Mouse (Mus musculus) gastrocnemius, postnatal 36 days (tissue): Measurements from ENCODE around the gene Acsm5. TPM values are rescaled to one million over a fixed set of nuclear protein-coding genes. Genes with fewer than 3 reads are reported as not detected.

ENCODE experiments used
- DNase-seq, 2 experiments: peaks; one replicate each; pipeline ENCODE4 v3.0.0; 2022
- intact Hi-C: fragments of 180-260 bp; cut with DNase I; formaldehyde crosslinking; loops from one replicate; pipeline ENCODE4 v1.15.1; 2025
- long read RNA-seq, 2 experiments: library from polyadenylated mRNA; stranded (forward); transcript quantifications; one replicate each; pipeline ENCODE4 v2.0.0; 2021
- total RNA-seq, 2 experiments: library from RNA; stranded (reverse); gene quantifications; 2 replicates each; pipeline ENCODE4 v1.2.3; 2021

Gene Acsm5
- under 1 TPM; 0.15 to 0.20 TPM for total RNA-seq
- long read RNA-seq, experiment 1 = 0 reads
- long read RNA-seq, experiment 2 = 0 reads

DNA sequence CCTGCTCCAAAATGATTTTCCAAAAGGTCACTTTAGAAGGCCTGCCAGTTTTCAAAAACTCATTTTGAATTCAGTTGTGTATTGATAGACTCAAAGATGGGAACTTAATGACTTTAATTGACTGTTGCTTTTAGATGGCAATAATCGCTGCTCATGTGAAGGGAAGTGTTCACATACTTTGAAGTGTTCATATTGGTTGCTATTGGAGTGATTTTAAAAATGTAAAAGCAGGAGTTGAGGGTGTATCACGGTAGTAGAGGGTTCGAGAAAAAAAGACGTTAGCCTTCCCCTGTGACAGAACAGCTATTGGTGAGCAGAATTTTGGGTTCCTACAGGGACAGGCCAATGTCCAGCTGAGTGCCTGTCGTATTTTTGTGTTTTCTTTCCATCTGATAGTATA is at the start of gene Acsm5:
TSS of gene Acsm5 (plus strand) at position 301 of the 400 bp plus-strand sequence.
- no peak for DNase-seq
- intact Hi-C loops = no loop called here

GRCm38 (mm10) chr7:119476500-119477389 is 42.5 kb upstream of the Acsm5 start:
- intact Hi-C loops = no loop called here
- DNase-seq = no peak

- no peak for DNase-seq
- intact Hi-C loops = no loop called here
These were observed 40.0 kb upstream of the Acsm5 start, which contains the start of gene Umod for GRCm38 (mm10) chr7:119479256-119479655. Umod (minus strand) TSS chr7:119479282.

DNA sequence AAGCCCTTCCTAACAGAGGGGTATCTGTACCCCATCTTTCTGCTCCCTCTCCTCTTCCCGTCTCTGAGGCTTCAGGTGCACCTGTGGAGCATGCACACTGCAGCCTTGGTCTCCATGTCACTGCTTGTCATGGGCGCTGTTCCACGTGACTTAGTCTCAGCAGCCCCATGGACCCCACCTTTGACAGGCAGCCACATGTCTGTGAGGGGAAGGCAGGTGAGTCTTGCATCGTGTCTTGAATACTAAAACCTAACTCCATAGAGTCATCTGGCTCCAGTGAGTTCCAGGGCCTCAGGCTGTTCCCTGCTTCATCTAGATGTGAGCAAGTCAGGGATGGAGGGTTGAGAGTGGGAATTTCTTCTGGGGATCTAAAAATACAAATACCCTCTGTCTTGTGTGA is 35.1 kb upstream of the Acsm5 start:
- intact Hi-C loops = no loop called here
- DNase-seq = no peak

DNA sequence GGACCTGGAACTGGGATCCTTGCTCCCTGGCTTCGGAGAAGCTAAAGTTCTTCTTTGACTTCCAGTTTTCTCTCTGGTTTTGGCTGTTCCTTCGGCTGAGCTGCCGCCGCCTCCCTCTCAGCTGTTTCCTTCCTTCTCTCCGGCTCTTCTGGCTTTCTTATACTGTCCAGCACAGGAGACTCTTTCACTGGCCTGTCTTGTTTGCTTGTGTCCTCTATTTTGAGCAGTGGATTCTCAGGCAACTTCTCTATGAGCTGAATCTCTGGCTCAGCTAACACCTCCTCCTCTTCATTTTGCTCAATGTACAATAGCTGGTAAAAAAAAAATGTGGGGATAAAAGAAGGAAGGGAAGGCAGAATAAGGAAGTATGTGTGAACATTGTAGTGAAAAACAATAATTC is 32.6 kb upstream of the Acsm5 start:
- DNase-seq = no peak
- intact Hi-C loops = no loop called here

DNA sequence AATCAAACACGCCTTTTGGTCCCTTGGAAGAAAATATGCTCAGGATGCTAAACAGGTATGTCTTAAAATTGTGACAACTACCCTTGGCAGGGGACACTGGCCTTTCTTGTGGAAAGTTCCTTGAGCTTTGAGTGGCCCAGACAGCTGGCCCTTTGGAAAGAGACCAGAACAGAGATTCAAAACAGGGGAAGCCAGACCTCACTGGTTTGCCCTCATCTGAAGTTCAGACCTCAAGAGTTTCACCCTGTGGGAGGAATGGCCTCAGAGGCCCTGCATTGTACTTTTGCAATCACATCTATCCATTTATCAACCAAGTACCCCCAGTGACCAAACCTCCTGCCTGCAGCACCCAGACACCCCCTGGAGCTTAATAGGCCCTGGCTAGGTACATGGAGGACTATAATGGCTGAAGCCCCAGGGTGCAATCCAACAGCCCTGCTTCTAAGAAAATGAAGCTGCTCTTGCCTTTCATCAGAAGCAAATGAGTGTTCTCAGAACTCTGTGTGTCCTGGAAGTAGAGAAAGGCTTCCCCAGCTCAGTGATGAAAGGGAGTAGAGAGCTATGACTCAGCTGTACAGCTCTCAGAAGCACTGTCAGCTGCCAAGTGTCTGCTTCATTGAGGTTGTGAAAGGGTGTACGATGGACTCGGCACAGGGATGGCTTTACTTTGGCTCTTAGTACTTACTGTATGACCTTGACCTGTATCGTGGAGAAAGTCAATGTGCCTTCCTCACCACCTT is 29.1 kb upstream of the Acsm5 start:
- intact Hi-C loops = no loop called here
- no peak for DNase-seq

GRCm38 (mm10) chr7:119511143-119511542 is 8.1 kb upstream of the Acsm5 start:
- intact Hi-C loops = loop anchor here (5.0 kb wide), 2 partner anchors 499 to 744 kb away; no protein-coding TSS in a partner anchor
- DNase-seq = no peak

- DNase-seq = no peak
- intact Hi-C loops = loop anchor here (5.0 kb wide), 2 partner anchors 501 to 746 kb away; no protein-coding TSS in a partner anchor
These were observed 6.2 kb upstream of the Acsm5 start for GRCm38 (mm10) chr7:119513056-119513455.

GRCm38 (mm10) chr7:119515492-119516271 is 3.6 kb upstream of the Acsm5 start:
- intact Hi-C loops = no loop called here
- no peak for DNase-seq

DNA sequence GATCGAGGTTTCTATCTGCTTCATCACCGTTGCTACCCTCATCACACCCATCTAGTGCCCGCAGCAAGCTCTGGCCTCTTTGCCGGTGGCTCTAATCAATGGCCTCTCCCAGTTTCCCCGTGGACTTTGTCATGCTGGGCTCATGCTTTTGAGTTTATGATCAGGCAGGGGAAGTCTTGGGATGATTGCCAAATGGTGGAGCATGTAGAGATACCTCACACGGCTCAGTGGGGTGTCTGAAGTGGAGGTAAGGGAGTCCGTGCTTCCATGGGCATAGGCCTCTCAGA is 3.0 kb upstream of the Acsm5 start:
- no peak for DNase-seq
- intact Hi-C loops = no loop called here

GRCm38 (mm10) chr7:119519654-119520053 is 391 bp downstream of the Acsm5 start:
- DNase-seq = no peak
- intact Hi-C loops = no loop called here

GRCm38 (mm10) chr7:119521816-119522215 is 2.6 kb downstream of the Acsm5 start:
- intact Hi-C loops = no loop called here
- DNase-seq = no peak

GRCm38 (mm10) chr7:119522385-119522784 is 3.1 kb downstream of the Acsm5 start:
- intact Hi-C loops = no loop called here
- no peak for DNase-seq

- no peak for DNase-seq
- intact Hi-C loops = no loop called here
These were observed 4.1 kb downstream of the Acsm5 start, which contains the start of gene Pdilt for GRCm38 (mm10) chr7:119523389-119523788. Pdilt (minus strand) TSS chr7:119523489.

- no peak for DNase-seq
- intact Hi-C loops = no loop called here
These were observed 6.6 kb downstream of the Acsm5 start for GRCm38 (mm10) chr7:119525881-119526281.

GRCm38 (mm10) chr7:119526486-119526885 is 7.2 kb downstream of the Acsm5 start:
- intact Hi-C loops = no loop called here

GRCm38 (mm10) chr7:119527135-119527534 is 7.9 kb downstream of the Acsm5 start:
- intact Hi-C loops = no loop called here

More at GRCm38 (mm10) chr7:119526486-119526885, 7.2 kb downstream of the Acsm5 start:
- DNase-seq = no peak

GRCm38 (mm10) chr7:119527548-119527947 is 8.3 kb downstream of the Acsm5 start:
- DNase-seq = no peak
- intact Hi-C loops = no loop called here

More at GRCm38 (mm10) chr7:119527135-119527534, 7.9 kb downstream of the Acsm5 start:
- DNase-seq = no peak

DNA sequence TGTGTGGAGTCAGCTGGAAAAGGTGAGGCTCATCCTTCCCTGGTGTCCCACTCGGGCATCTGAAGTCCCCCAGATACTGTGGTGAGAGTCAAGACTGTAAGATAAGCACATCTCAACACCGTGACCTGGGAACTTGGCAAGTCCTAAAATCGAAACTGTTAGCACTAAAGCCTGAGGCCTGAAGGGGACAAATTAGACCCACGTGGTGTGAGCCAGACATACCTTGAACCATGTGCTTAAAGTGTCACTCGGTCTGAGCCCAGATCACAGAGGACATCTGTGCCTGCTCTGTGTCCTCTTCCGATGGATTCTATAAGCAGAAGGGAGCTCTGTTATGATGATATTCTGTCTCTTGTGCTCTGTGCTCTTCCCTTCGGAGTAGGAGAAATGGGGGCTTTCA is 9.4 kb downstream of the Acsm5 start:
- DNase-seq = no peak

DNA sequence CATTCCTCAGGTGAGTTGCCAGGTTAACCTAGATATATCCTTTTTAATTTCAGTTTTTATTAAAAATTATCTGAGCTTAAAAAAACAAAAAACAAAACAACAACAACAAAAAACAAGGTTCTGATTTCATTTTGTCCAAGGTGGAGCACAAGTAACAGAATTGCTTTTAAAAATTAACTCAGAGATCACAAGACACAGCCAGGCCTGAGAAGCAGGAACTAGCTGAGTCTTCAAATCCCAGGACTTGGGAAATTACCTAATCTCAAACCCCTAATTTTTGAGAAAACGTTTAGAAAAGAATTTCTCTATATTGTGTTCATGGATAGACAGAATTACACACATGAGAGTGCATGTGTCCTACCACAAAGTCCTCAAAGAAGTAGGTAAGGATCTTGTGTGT is 13.7 kb downstream of the Acsm5 start:
- intact Hi-C loops = no loop called here
- DNase-seq = no peak

More for the DNA sequence above, 9.4 kb downstream of the Acsm5 start:
- intact Hi-C loops = no loop called here

DNA sequence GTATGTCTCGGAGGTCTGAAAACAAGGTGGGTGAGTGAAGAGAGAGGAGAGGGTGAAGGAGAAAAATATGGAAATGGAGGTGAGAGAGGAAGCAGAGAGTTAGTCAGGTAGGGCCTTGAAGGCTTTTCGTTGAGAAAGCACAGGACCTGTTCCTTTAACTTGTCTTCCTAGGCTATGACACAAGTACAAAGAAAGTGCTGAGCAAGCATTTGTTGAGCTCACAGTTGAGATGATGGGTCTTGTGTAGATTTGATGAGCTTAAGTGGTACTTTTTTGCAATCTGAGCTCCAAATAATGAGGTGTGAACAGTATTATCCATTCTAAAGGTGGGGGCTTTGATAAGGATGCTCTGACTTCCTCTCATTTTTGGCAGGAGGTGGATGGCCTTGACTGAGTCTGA is 15.1 kb downstream of the Acsm5 start:
- DNase-seq = no peak
- intact Hi-C loops = no loop called here
